Mouse (Mus musculus) forebrain, embryonic 12.5 days (tissue): Measurements from ENCODE around the gene Fscn2. TPM values are rescaled to one million over a fixed set of nuclear protein-coding genes. Genes with fewer than 3 reads are reported as not detected.

ENCODE experiments used
- ATAC-seq: fragments of 200-750 bp; cut with Nextera tagmentation; 2 replicates; pipeline ENCODE4 v1.8.0; 2017; ENCODE audit warnings: moderate TSS enrichment; ENCODE audit not compliant: low FRiP score
- H3K27ac ChIP-seq: fragments of 300-500 bp; sonication (generic); 2 replicates; pipeline ENCODE4 v1.5.1; 2016; ENCODE audit warnings: mild to moderate bottlenecking
- H3K27me3 ChIP-seq: fragments of 300-500 bp; sonication (generic); 2 replicates; pipeline ENCODE4 v1.6.1; 2016; ENCODE audit warnings: mild to moderate bottlenecking
- H3K36me3 ChIP-seq: fragments of 300-500 bp; sonication (generic); replicated peaks from 2 replicates; pipeline ENCODE4 v1.6.1; 2016; ENCODE audit warnings: mild to moderate bottlenecking
- H3K4me1 ChIP-seq: fragments of 300-500 bp; sonication (generic); 2 replicates; pipeline ENCODE4 v1.6.1; 2016
- H3K4me2 ChIP-seq: fragments of 300-500 bp; sonication (generic); 2 replicates; pipeline ENCODE4 v1.6.1; 2016; ENCODE audit warnings: mild to moderate bottlenecking, moderate library complexity
- H3K4me3 ChIP-seq: fragments of 300-500 bp; sonication (generic); replicated peaks from 2 replicates; pipeline ENCODE4 v1.5.1; 2016; ENCODE audit warnings: mild to moderate bottlenecking
- H3K9ac ChIP-seq: fragments of 300-500 bp; sonication (generic); 2 replicates; pipeline ENCODE4 v1.6.1; 2016; ENCODE audit warnings: mild to moderate bottlenecking
- H3K9me3 ChIP-seq: fragments of 300-500 bp; sonication (generic); 2 replicates; pipeline ENCODE4 v1.6.1; 2016
- WGBS: fragments of 180-500 bp; shearing (Covaris S2); methylation state at CpG from one replicate; pipeline ENCODE4 v1.1.7; 2016; 5-methylcytosine and 5-hydroxymethylcytosine counted together
- polyA plus RNA-seq: library from polyadenylated mRNA; unstranded; fragments of >200 nt; fragmentation: Nextera tagmentation; extraction: Ambion mirVana; gene quantifications from 2 replicates; pipeline ENCODE4 v1.2.1, GENCODE M21; 2016

The Fscn2 gene
- 0.82 and 0.91 TPM in 2 replicates for polyA plus RNA-seq

DNA sequence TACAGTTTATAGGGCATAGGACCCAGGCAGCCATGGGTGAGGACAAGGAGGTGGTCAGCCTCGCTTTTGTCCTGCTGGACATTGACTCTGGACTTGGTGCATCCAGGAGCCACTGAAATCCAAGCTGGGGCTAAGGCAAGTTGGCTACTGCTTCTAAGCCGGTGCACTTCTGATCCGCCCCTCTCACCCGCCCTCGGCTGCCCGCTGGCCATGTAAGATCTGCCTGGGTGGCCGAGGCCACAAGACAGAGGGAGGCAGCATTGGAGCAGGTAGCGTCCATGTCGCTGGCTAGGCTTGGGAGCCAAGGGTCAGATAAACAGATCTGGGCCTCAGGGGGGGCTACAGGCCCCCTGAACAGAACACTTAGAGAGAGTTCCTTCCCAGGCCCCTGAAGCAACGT lies at the start of gene Fscn2:
Gene Fscn2 (plus strand): TSS at position 240 of the 400 bp plus-strand sequence.
- H3K4me2 ChIP-seq = no peak within 1 kb of the TSS
- H3K4me3 ChIP-seq = no peak within 1 kb of the TSS
- ATAC-seq = no peak
- WGBS = 67% methylated on average over 10 of the region's 10 CpGs
- no peaks in the 10 kb centered on the region for H3K36me3 ChIP-seq
- no peak within 1 kb of the TSS for H3K9ac ChIP-seq
- peaks cover 42% of the 10 kb centered on the region for H3K4me1 ChIP-seq
- H3K27me3 ChIP-seq = 0 out of 2 replicates have a peak, but pooled peaks cover 3% of the 10 kb centered on the region
- 0 out of 2 replicates have a peak within 1 kb of the TSS, but pooled peaks have one; percentile 1 for H3K27ac ChIP-seq
- H3K9me3 ChIP-seq = no peaks in the 10 kb centered on the region

DNA sequence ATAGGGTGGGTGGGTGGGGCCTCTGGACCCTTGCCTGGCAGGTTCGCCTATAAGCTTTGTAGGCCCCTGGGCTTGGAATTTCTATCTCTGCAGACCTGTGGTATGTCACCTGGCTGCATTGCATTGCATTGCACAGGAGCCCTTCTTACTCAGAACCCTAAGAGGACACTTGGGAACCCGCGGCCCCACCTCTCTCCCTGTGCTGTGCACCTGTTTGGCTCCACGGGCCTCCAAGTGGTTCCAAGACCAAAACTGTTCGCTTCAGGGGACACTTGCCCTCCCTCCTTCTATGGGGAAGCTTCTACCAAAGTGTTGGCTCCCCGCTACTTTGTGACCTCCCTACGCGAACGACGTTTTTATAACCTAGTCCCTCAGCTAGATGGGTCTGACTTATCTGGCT lies 49.8 kb upstream of the Fscn2 start:
- ATAC-seq = no peak
- peaks cover 18% of the 10 kb centered on the region for H3K27me3 ChIP-seq

GRCm38 (mm10) chr11:120312069-120312468 lies 49.3 kb upstream of the Fscn2 start:
- Histone ChIP-seq H3K27ac (peak overlapping the region; percentile 94), H3K4me2 (no peak overlapping the region), H3K36me3 (no peaks in the 10 kb centered on the region), H3K4me3 (no peak overlapping the region), H3K27me3 (peaks cover 13% of the 10 kb centered on the region), H3K4me1 (peaks cover 56% of the 10 kb centered on the region), H3K9me3 (no peaks in the 10 kb centered on the region), H3K9ac (no peak overlapping the region)
- ATAC-seq = no peak
- WGBS = 78% methylated on average over 6 of the region's 6 CpGs

More for the DNA sequence above, 49.8 kb upstream of the Fscn2 start:
- Histone ChIP-seq H3K4me1 (peaks cover 56% of the 10 kb centered on the region), H3K9ac (peak overlapping the region; percentile 76), H3K9me3 (no peaks in the 10 kb centered on the region), H3K4me2 (peak overlapping the region; percentile 76), H3K4me3 (peak overlapping the region; percentile 42), H3K27ac (peak overlapping the region; percentile 94), H3K36me3 (no peaks in the 10 kb centered on the region)
- 41% methylated on average over 10 of the region's 10 CpGs for WGBS

DNA sequence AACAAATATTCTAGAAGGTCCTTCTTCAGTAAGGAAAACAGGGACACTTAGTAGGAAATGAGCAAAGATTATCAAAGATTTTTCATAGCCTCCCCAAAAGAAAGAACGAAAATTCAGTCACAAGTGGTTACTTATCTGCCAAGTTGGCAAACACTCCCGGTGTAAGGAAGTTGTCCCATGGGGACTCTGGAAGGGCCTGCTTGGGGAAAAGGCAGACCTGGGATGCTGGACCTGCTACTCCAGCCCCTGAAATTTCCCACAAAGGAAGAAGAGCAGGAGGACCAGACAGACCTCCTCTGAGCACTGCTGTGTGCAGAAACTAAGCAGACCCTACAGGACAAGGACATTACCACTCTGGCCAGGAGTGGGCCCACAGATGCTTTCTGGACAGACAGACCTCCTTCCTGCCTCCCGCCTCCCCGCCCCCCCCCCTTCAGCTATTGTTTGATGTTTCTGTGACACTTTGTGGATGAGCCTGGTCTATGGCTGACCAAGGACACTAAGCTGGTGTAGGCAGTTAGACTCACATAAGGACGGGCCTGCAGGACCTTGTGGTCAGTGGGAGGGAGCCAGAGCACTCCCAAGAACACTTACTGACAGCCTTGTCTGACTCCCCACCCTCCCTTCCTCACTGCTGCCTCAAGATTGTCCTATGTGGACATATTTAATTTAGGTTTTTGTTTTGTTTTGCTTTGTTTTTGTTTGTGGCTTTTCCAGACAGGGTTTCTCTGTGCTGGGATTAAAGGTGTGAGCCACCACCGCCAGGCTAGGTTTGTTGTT lies 47.2 kb upstream of the Fscn2 start:
- H3K4me3 ChIP-seq = no peak overlapping the region
- peaks cover 46% of the 10 kb centered on the region for H3K4me1 ChIP-seq
- 47% methylated on average over 6 of the region's 6 CpGs for WGBS
- H3K27ac ChIP-seq = peak overlapping the region; percentile 98; the same call in 1 of the 2 replicates
- H3K27me3 ChIP-seq = peaks cover 2% of the 10 kb centered on the region
- H3K4me2 ChIP-seq = no peak overlapping the region
- H3K36me3 ChIP-seq = no peaks in the 10 kb centered on the region
- no peaks in the 10 kb centered on the region for H3K9me3 ChIP-seq
- H3K9ac ChIP-seq = no peak overlapping the region
- no peak for ATAC-seq

DNA sequence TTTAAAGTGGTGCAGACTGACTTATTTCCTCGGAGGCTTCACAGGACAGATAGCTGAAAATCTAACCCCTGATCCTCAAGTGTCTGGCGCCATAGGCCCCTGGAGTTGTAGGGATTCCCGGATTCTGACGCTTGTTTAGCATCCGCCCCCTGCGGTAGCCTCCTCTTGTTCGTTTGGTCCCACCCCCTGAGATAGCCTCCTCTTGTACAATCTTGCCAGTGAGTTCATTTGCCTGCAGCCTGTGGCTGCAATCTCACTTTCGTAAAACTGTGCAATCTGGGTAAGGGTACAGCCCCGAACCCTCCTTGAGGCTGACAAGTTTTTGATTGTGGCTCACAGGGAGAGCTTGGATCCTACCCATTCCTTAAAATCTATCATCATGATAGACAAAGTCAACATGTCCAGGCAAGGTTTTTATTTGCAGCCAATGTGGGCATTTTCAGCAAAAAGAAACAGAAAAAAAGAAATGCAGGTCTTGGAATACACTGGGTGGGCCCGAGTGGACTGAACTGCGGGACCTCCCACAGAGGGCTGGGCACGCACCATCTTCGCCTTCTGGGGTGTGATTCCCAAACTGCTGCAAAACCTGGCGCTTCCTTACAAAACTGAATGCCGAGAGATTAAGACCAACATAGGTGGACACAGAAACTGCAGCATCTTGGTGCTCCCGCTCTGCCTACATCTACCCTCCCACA lies 46.5 kb upstream of the Fscn2 start:
- H3K4me1 ChIP-seq = peaks cover 46% of the 10 kb centered on the region
- H3K4me3 ChIP-seq = peak overlapping the region; percentile 46
- no peak for ATAC-seq

GRCm38 (mm10) chr11:120315416-120315761 lies 45.9 kb upstream of the Fscn2 start:
- Histone ChIP-seq H3K27ac (peak overlapping the region; percentile 98), H3K4me2 (peak overlapping the region; percentile 73), H3K4me1 (peaks cover 44% of the 10 kb centered on the region), H3K9ac (peak overlapping the region; percentile 43), H3K4me3 (peak overlapping the region; percentile 46), H3K27me3 (no peaks in the 10 kb centered on the region), H3K9me3 (no peaks in the 10 kb centered on the region), H3K36me3 (no peaks in the 10 kb centered on the region)
- WGBS = 28% methylated on average over 4 of the region's 4 CpGs
- no peak for ATAC-seq

More for the DNA sequence above, 46.5 kb upstream of the Fscn2 start:
- no peaks in the 10 kb centered on the region for H3K9me3 ChIP-seq
- H3K4me2 ChIP-seq = peak overlapping the region; percentile 73
- H3K27ac ChIP-seq = peak overlapping the region; percentile 98
- H3K36me3 ChIP-seq = no peaks in the 10 kb centered on the region
- H3K9ac ChIP-seq = peak overlapping the region; percentile 43
- H3K27me3 ChIP-seq = no peaks in the 10 kb centered on the region
- 33% methylated on average over 16 of the region's 16 CpGs for WGBS

DNA sequence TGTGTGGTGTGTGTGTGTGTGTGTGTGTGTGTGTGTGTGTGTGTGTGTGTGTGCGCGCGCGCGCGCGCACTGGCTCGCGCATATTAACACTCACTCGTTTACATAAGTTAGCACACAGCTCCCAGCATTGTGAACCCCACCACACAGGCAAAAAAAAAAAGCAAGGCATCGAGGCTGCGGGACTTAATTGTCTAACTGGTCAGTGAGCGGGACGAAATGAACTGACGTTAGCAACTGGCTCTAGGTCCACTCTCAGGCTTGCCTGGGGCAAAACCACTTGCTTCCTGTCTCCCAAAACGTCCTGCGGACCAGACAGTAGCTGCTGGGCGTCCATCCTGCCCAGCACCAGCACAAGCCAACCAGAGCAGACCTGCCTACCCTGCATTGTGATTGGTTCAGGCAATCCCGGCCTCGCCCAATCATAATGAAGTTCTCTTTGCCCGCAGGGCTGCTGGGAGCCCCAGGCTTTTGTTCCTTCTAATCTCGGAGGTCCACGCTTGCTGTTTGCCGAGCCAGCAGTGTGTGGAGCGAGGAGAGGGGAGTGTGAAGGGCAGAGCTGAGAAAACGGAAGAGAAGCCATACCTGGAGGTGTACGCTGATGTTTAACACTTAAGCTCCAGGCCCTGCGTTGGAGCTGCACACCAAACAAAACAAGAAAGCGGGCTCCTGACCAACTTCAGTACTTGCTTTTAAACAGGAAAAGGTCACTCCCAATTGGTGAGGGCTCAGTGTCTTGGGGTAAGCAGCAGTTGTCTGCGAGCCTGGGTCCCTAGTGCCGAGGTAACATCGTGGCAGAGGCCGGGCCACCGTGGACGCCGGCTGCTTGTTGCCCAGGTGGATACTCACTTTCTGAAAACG lies 45.3 kb upstream of the Fscn2 start:
- Histone ChIP-seq H3K9me3 (no peaks in the 10 kb centered on the region), H3K9ac (peak overlapping the region; percentile 71), H3K27ac (peak overlapping the region; percentile 98), H3K4me1 (peaks cover 40% of the 10 kb centered on the region), H3K4me3 (peak overlapping the region; percentile 46), H3K36me3 (no peaks in the 10 kb centered on the region), H3K27me3 (no peaks in the 10 kb centered on the region), H3K4me2 (peak overlapping the region; percentile 73)
- WGBS = 4% methylated on average over 35 of the region's 37 CpGs
- peak; percentile 95 for ATAC-seq

GRCm38 (mm10) chr11:120316690-120317254 lies 44.6 kb upstream of the Fscn2 start:
- peaks cover 33% of the 10 kb centered on the region for H3K4me1 ChIP-seq
- H3K36me3 ChIP-seq = no peaks in the 10 kb centered on the region
- no peaks in the 10 kb centered on the region for H3K9me3 ChIP-seq
- H3K27me3 ChIP-seq = no peaks in the 10 kb centered on the region
- peak; percentile 10 for ATAC-seq
- WGBS = 25% methylated on average over 13 of the region's 13 CpGs
- peak overlapping the region; percentile 46 for H3K4me3 ChIP-seq
- peak overlapping the region; percentile 73 for H3K4me2 ChIP-seq
- peak overlapping the region; percentile 98 for H3K27ac ChIP-seq
- peak overlapping the region; percentile 71 for H3K9ac ChIP-seq

- no peaks in the 10 kb centered on the region for H3K36me3 ChIP-seq
- H3K9me3 ChIP-seq = no peaks in the 10 kb centered on the region
- WGBS = 78% methylated on average over 7 of the region's 7 CpGs
- no peak overlapping the region for H3K4me3 ChIP-seq
- peaks cover 32% of the 10 kb centered on the region for H3K4me1 ChIP-seq
- peak overlapping the region; percentile 73 for H3K4me2 ChIP-seq
- no peak for ATAC-seq
- 0 out of 2 replicates have a peak overlapping the region, but pooled peaks have one; percentile 71 for H3K9ac ChIP-seq
- H3K27me3 ChIP-seq = no peaks in the 10 kb centered on the region
- 0 out of 2 replicates have a peak overlapping the region, but pooled peaks have one; percentile 98 for H3K27ac ChIP-seq
Measured at GRCm38 (mm10) chr11:120317456-120317855, 43.9 kb upstream of the Fscn2 start.

GRCm38 (mm10) chr11:120319310-120319709 lies 42.0 kb upstream of the Fscn2 start:
- Histone ChIP-seq H3K4me2 (no peak overlapping the region), H3K9ac (no peak overlapping the region), H3K27me3 (no peaks in the 10 kb centered on the region), H3K4me3 (no peak overlapping the region), H3K36me3 (no peaks in the 10 kb centered on the region), H3K9me3 (no peaks in the 10 kb centered on the region), H3K4me1 (peaks cover 28% of the 10 kb centered on the region), H3K27ac (no peak overlapping the region)
- no peak for ATAC-seq
- WGBS = 85% methylated on average over 5 of the region's 5 CpGs

GRCm38 (mm10) chr11:120320156-120320555 lies 41.2 kb upstream of the Fscn2 start:
- 96% methylated on average over 10 of the region's 10 CpGs for WGBS
- no peak overlapping the region for H3K4me2 ChIP-seq
- ATAC-seq = no peak
- H3K27ac ChIP-seq = no peak overlapping the region
- peaks cover 20% of the 10 kb centered on the region for H3K4me1 ChIP-seq
- no peaks in the 10 kb centered on the region for H3K36me3 ChIP-seq
- H3K27me3 ChIP-seq = no peaks in the 10 kb centered on the region
- no peak overlapping the region for H3K9ac ChIP-seq
- H3K9me3 ChIP-seq = no peaks in the 10 kb centered on the region
- no peak overlapping the region for H3K4me3 ChIP-seq
